Mouse (Mus musculus) E14TG2a.4 (cell line): ENCODE data around the gene Hectd2.

Experiments
- CTCF ChIP-seq: conservative IDR thresholded peaks from 2 replicates; pipeline ENCODE4 v1.5.1; 2014; ENCODE audit warnings: low read length
- NANOG ChIP-seq: IDR thresholded peaks from 2 replicates; pipeline ENCODE4 v1.6.1; 2014; ENCODE audit warnings: borderline replicate concordance, low read length, mixed read lengths
- POU5F1 ChIP-seq: IDR thresholded peaks from 2 replicates; pipeline ENCODE4 v1.6.1; 2014; ENCODE audit warnings: low read length, borderline replicate concordance

DNA sequence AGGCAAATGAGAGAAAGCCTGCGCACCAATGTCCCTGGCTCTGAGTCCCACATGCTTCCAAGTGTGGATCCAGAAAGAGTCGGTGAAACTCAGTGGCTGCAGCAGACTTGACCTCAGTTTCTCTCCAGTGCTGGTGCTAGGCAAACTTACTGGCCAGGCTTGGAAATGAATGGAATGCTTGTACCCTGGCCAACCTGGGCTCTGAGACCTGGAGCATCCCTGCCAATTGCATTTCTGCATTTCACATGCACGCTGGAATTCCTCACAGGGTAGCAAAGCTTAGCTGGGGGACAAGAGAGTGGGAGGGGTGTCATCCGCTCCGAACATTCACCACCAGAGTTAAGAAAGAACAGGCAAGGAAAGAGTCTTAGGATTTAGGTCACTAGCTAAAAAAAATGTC, 112.0 kb downstream of the Hectd2 start:
- TF ChIP-seq CTCF (no peak), NANOG (no peak), POU5F1 (no peak)
